In the genomic region with DNA sequence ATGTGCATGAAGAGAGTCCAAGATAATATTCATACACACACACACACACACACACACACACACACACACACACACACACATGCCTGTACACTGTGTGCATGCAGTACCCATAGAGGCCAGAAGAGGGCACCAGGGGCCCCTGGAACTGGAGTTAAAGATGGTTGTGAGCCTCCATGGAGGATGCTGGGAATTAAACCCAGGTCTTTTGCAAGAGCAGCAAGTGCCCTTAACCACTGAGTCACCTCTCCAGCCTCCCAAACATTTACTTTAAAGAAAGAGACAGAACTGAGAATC, we compare ENCODE assay signal across 10 mouse cellular contexts. TPM values are rescaled to one million over a fixed set of nuclear protein-coding genes. Genes with fewer than 3 reads are reported as not detected.
A peak's percentile ranks its signal among the peaks of the same experiment; 100 is the strongest.
DNase-seq lines count a peak whose midpoint lies in the region; ATAC-seq and TF ChIP-seq lines count a peak whose summit lies in the region.
"Had no signal": no experiment of that assay in that cellular context is flagged by ENCODE, and none has a peak within 500 bp of the region (broad histone marks: within the 10 kb centered on the region; RNA-seq: fewer than 3 reads in every experiment).

No protein-coding gene starts in this region.

- H3K36me3 ChIP-seq in CH12.LX (replicated peaks in 1 of 2; ENCODE audit: control insufficient read depth in 1 of 2, insufficient read depth in 1 of 2, low read length in 1 of 2) = no peaks in the 10 kb centered on the region

- peak; percentile 17 for ATAC-seq in megakaryocyte progenitor cell, adult 5-6 weeks (replicated peaks; ENCODE audit: poor library complexity)

- DNase-seq in layer of hippocampus, adult 2 months (ENCODE audit: low spot score in 2 of 2) = no peak
- no peak for DNase-seq in layer of hippocampus, adult 9-10 months (ENCODE audit: low spot score)
- no peak for DNase-seq in CH12.LX (ENCODE audit: extremely low read depth)
- DNase-seq in neural tube, embryonic 10.5 days (ENCODE audit: extremely low spot score, low spot score) = no peak
- no peak for DNase-seq in embryo, embryonic 10.5 days (ENCODE audit: low spot score)
- no peak for DNase-seq in gastrocnemius, adult 8-10 months (ENCODE audit: low spot score in 2 of 2)
- DNase-seq: adrenal gland, postnatal 36 days; right cerebral cortex, postnatal 14 days had no signal

- TF ChIP-seq POLR2A in CH12.LX (IDR thresholded peaks at IDR 0.05; ENCODE audit: low read depth, low read length) = no peak
- TF ChIP-seq POLR2A in bone marrow, adult 2 months (IDR thresholded peaks at IDR 0.05; ENCODE audit: borderline replicate concordance, control insufficient read depth, low read depth, low read length) = no peak

- no peak overlapping the region for H3K4me3 ChIP-seq in layer of hippocampus, adult 2 months
- H3K4me3 ChIP-seq in CH12.LX (replicated peaks in 1 of 3; ENCODE audit: low read depth in 2 of 3, low read length in 2 of 3, poor library complexity in 1 of 3) = no peak overlapping the region
- H3K4me3 ChIP-seq in bone marrow, adult 2 months (replicated peaks; ENCODE audit: control insufficient read depth, low read depth, low read length) = no peak overlapping the region

- no peaks in the 10 kb centered on the region for H3K79me2 ChIP-seq in CH12.LX (replicated peaks; ENCODE audit: control insufficient read depth, extremely low read depth, insufficient read depth, poor library complexity, severe bottlenecking)

- H3K27me3 ChIP-seq in CH12.LX (replicated peaks) = peaks cover 23% of the 10 kb centered on the region

- dilution Hi-C loops in CH12.LX (cut with MboI; ENCODE audit: extremely low pct_ligation_motif_present, extremely low pct_unique_long_range_greater_than_20kb, low sequenced_read_pairs) = no loop called here

- H3K4me1 ChIP-seq in CH12.LX (ENCODE audit: control insufficient read depth in 1 of 2, insufficient read depth in 2 of 2) = peaks cover 12 to 41% of the 10 kb centered on the region in 2 experiments
- H3K4me1 ChIP-seq in bone marrow, adult 2 months (ENCODE audit: control insufficient read depth, insufficient read depth, low read length) = peaks cover 26% of the 10 kb centered on the region

- TF ChIP-seq RAD21 in CH12.LX (IDR thresholded peaks at IDR 0.05; ENCODE audit: low read depth, low read length) = peak; percentile 21

- peaks cover 7% of the 10 kb centered on the region for H3K9me3 ChIP-seq in CH12.LX (replicated peaks; ENCODE audit: low read length)

- peak; percentile 64 for TF ChIP-seq CTCF in layer of hippocampus, adult 2 months (conservative IDR thresholded peaks at IDR 0.05)
- peak; percentile 31 to 43; a peak in 3 of 4 replicates for TF ChIP-seq CTCF in CH12.LX (conservative IDR thresholded peaks at IDR 0.05 in 1 of 2, IDR thresholded peaks at IDR 0.05 in 1 of 2; ENCODE audit: low read depth in 2 of 2, low read length in 2 of 2)
- TF ChIP-seq CTCF in bone marrow, adult 2 months (IDR thresholded peaks at IDR 0.05; ENCODE audit: control insufficient read depth, insufficient read depth, low read length) = peak; percentile 36; the same call in 1 of the 2 replicates

- peak overlapping the region; percentile 39; the same call in 1 of the 2 replicates for H3K27ac ChIP-seq in layer of hippocampus, adult 2 months
- H3K27ac ChIP-seq in CH12.LX (ENCODE audit: insufficient read depth, low read depth) = no peak overlapping the region
- H3K27ac ChIP-seq in bone marrow, adult 2 months (ENCODE audit: control insufficient read depth, insufficient read depth, low read depth, low read length, poor library complexity) = no peak overlapping the region

- H3K9ac ChIP-seq in CH12.LX (ENCODE audit: insufficient read depth, low read depth) = no peak overlapping the region

- no peak overlapping the region for H3K4me2 ChIP-seq in CH12.LX (ENCODE audit: insufficient read depth, low read depth, poor library complexity, severe bottlenecking)

- in situ Hi-C loops in CH12.LX (cut with MboI; ENCODE audit: low pct_ligation_motif_present, low pct_unique_long_range_greater_than_20kb, low sequenced_read_pairs) = no loop called here

- TF ChIP-seq EP300 in CH12.LX (IDR thresholded peaks at IDR 0.05; ENCODE audit: low read length) = no peak

TF ChIP-seq in CH12.LX, 34 proteins besides CTCF, POLR2A, EP300 and RAD21:
- TF ChIP-seq NRF1 (IDR thresholded peaks at IDR 0.05; ENCODE audit: low read depth, low read length) (no peak), ZKSCAN1 (IDR thresholded peaks at IDR 0.05; ENCODE audit: borderline replicate concordance, low read depth, low read length) (no peak), MYC (IDR thresholded peaks at IDR 0.05; ENCODE audit: low read depth, low read length) (no peak), POLR2AphosphoS2 (IDR thresholded peaks at IDR 0.05; ENCODE audit: low read depth, low read length) (no peak), SMC3 (IDR thresholded peaks at IDR 0.05; ENCODE audit: low read depth, low read length) (peak; percentile 45), JUN (IDR thresholded peaks at IDR 0.05; ENCODE audit: insufficient read depth, low read depth, low read length) (no peak), RCOR1 (conservative IDR thresholded peaks at IDR 0.05; ENCODE audit: low read depth, low read length) (no peak)

RNA-seq across cellular contexts. Expression of gene Emc8, which starts 29.6 kb away (rescaled TPM):
- 10 to 100 TPM; 74.1 to 85.4 TPM for total RNA-seq in layer of hippocampus, adult 2 months (2021)
- total RNA-seq in CH12.LX (2012; rRNA removed) = 113 and 133 TPM in 2 replicates
- total RNA-seq in CH12.LX (2014; rRNA removed) = 33.4 and 35.3 TPM in 2 replicates
- 159 and 184 TPM in 2 replicates for polyA plus RNA-seq in CH12.LX (2012; ENCODE audit: insufficient read length, low read depth)
- polyA plus RNA-seq in bone marrow, adult 2 months (2011; ENCODE audit: insufficient read depth, insufficient read length, low replicate concordance, missing spikeins) = 28.5 and 66.3 TPM in 2 replicates
- total RNA-seq in megakaryocyte progenitor cell, adult 5-6 weeks (2015) = 63.9 and 66.1 TPM in 2 replicates
- total RNA-seq in megakaryocyte progenitor cell, adult 5-6 weeks (2017) = 56.3 and 61.1 TPM in 2 replicates
- total RNA-seq in gastrocnemius, adult 8-10 months (2022) = 10 to 100 TPM; 18.7 to 29.5 (median 25.8) TPM

RNA-seq across cellular contexts. Expression of gene Cox4i1, which starts 29.9 kb away (rescaled TPM):
- 1,000 to 10,000 TPM in 1 of 2 experiments, 100 to 1,000 TPM in 1; 991 to 1,040 TPM for total RNA-seq in layer of hippocampus, adult 2 months (2021)
- total RNA-seq in CH12.LX (2012; rRNA removed) = 890 and 970 TPM in 2 replicates
- total RNA-seq in CH12.LX (2014; rRNA removed) = 519 and 596 TPM in 2 replicates
- polyA plus RNA-seq in CH12.LX (2012; ENCODE audit: insufficient read length, low read depth) = 673 and 711 TPM in 2 replicates
- polyA plus RNA-seq in bone marrow, adult 2 months (2011; ENCODE audit: insufficient read depth, insufficient read length, low replicate concordance, missing spikeins) = 413 and 448 TPM in 2 replicates
- total RNA-seq in megakaryocyte progenitor cell, adult 5-6 weeks (2015) = 731 and 787 TPM in 2 replicates
- 392 and 475 TPM in 2 replicates for total RNA-seq in megakaryocyte progenitor cell, adult 5-6 weeks (2017)
- 1,000 to 10,000 TPM; 1,398 to 1,509 (median 1,471) TPM for total RNA-seq in gastrocnemius, adult 8-10 months (2022)

RNA-seq across cellular contexts. Expression of gene Gm27021, which starts 30.0 kb away (rescaled TPM):
- under 1 TPM in 1 of 2 experiments, not detected in 1; 0.69 TPM for total RNA-seq in layer of hippocampus, adult 2 months (2021)
- total RNA-seq in CH12.LX (2012; rRNA removed) (0.97 and 1.1 TPM in 2 replicates), CH12.LX (2014; rRNA removed) (0.49 and 1.0 TPM in 2 replicates)
- polyA plus RNA-seq in CH12.LX (2012; ENCODE audit: insufficient read length, low read depth) = 0.49 TPM in 1 of 2 replicates, not detected in the other
- not detected in 2 replicates for polyA plus RNA-seq in bone marrow, adult 2 months (2011; ENCODE audit: insufficient read depth, insufficient read length, low replicate concordance, missing spikeins)
- not detected in 2 replicates for total RNA-seq in megakaryocyte progenitor cell, adult 5-6 weeks (2015)
- not detected in 2 replicates for total RNA-seq in megakaryocyte progenitor cell, adult 5-6 weeks (2017)
- not detected for total RNA-seq in gastrocnemius, adult 8-10 months (2022)

RNA-seq across cellular contexts. Expression of gene Irf8, which starts 38.2 kb away (rescaled TPM):
- 1 to 10 TPM; 4.7 to 5.2 TPM for total RNA-seq in layer of hippocampus, adult 2 months (2021)
- total RNA-seq in CH12.LX (2012; rRNA removed) (16.3 and 17.7 TPM in 2 replicates), CH12.LX (2014; rRNA removed) (11.2 and 13.3 TPM in 2 replicates)
- polyA plus RNA-seq in CH12.LX (2012; ENCODE audit: insufficient read length, low read depth) = 34.3 and 37.4 TPM in 2 replicates
- 32.8 and 80.9 TPM in 2 replicates for polyA plus RNA-seq in bone marrow, adult 2 months (2011; ENCODE audit: insufficient read depth, insufficient read length, low replicate concordance, missing spikeins)
- total RNA-seq in megakaryocyte progenitor cell, adult 5-6 weeks (2015) = 80.9 and 119 TPM in 2 replicates
- 154 and 205 TPM in 2 replicates for total RNA-seq in megakaryocyte progenitor cell, adult 5-6 weeks (2017)
- 10 to 100 TPM in 2 of 4 experiments, 1 to 10 TPM in 2; 8.9 to 12.0 (median 10.7) TPM for total RNA-seq in gastrocnemius, adult 8-10 months (2022)

RNA-seq across cellular contexts. Expression of gene 1190005I06Rik, which starts 50.5 kb away (rescaled TPM):
- 10 to 100 TPM; 14.0 to 15.6 TPM for total RNA-seq in layer of hippocampus, adult 2 months (2021)
- 0.85 and 1.7 TPM in 2 replicates for total RNA-seq in CH12.LX (2012; rRNA removed)
- not detected in 2 replicates for total RNA-seq in CH12.LX (2014; rRNA removed)
- polyA plus RNA-seq in CH12.LX (2012; ENCODE audit: insufficient read length, low read depth) = 0.36 TPM in 1 of 2 replicates, not detected in the other
- not detected in 2 replicates for polyA plus RNA-seq in bone marrow, adult 2 months (2011; ENCODE audit: insufficient read depth, insufficient read length, low replicate concordance, missing spikeins)
- 0.78 and 1.1 TPM in 2 replicates for total RNA-seq in megakaryocyte progenitor cell, adult 5-6 weeks (2015)
- not detected in 2 replicates for total RNA-seq in megakaryocyte progenitor cell, adult 5-6 weeks (2017)
- total RNA-seq in gastrocnemius, adult 8-10 months (2022) = 1 to 10 TPM in 2 of 4 experiments, under 1 TPM in 1, not detected in 1; 0.89 to 1.1 (median 1.1) TPM
